Mouse (Mus musculus) layer of hippocampus, adult 9-11 months (tissue): ENCODE data around the gene Ruvbl2.
A peak's percentile ranks its signal among the peaks of the same experiment; 100 is the strongest.

Source experiments
- DNase-seq: peaks from one replicate; pipeline ENCODE4 v3.0.0; 2022

Ruvbl2 gene

GRCm38 (mm10) chr7:45395578-45396336 lies 42.1 kb downstream of the Ruvbl2 start, which contains the start of gene Snrnp70:
TSS of gene Snrnp70 (minus strand) at chr7:45395742.
- DNase-seq, result peak; percentile 100

GRCm38 (mm10) chr7:45395129-45395541 lies 42.8 kb downstream of the Ruvbl2 start:
- DNase-seq, result no peak

- no peak for DNase-seq
These were observed 51.8 kb downstream of the Ruvbl2 start for GRCm38 (mm10) chr7:45386077-45386476.

- DNase-seq, result peak; percentile 50
These were observed 61.8 kb downstream of the Ruvbl2 start for GRCm38 (mm10) chr7:45376057-45376456.

GRCm38 (mm10) chr7:45374620-45375019 lies 63.3 kb downstream of the Ruvbl2 start:
- no peak for DNase-seq

GRCm38 (mm10) chr7:45372371-45372770 lies 65.5 kb downstream of the Ruvbl2 start:
- DNase-seq, result no peak
